Mouse (Mus musculus): ENCODE measurements around the gene Dclk1.

DNA sequence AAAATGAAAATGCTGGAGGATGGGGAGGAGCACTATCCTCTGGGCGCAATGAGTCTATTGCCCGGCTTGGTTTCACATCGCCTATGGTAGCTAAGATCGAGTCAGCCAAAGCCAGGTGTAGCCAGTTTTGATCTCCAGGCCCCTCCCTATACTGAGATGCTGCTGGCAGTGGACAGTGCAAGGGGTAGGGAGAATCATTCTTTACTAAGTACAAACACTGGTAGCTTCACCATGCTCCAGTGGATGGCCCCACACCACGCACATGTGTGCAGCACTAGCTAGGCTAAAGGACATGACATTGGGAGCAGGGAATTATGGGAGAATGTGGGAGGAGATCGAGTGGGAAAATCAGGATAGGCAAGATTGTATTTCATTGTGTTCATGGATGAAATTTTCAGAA lies 176.7 kb downstream of the Dclk1 start:
- no peak for TF ChIP-seq CTCF (IDR thresholded peaks at IDR 0.05; ENCODE audit: low read depth, low read length)
- TF ChIP-seq GATA1 (IDR thresholded peaks at IDR 0.05; ENCODE audit: borderline replicate concordance, low read length) = no peak
- no peak for TF ChIP-seq TAL1 (conservative IDR thresholded peaks at IDR 0.05; ENCODE audit: low read depth, low read length)
